Mouse (Mus musculus): ENCODE data around the gene Wdr26.

DNA sequence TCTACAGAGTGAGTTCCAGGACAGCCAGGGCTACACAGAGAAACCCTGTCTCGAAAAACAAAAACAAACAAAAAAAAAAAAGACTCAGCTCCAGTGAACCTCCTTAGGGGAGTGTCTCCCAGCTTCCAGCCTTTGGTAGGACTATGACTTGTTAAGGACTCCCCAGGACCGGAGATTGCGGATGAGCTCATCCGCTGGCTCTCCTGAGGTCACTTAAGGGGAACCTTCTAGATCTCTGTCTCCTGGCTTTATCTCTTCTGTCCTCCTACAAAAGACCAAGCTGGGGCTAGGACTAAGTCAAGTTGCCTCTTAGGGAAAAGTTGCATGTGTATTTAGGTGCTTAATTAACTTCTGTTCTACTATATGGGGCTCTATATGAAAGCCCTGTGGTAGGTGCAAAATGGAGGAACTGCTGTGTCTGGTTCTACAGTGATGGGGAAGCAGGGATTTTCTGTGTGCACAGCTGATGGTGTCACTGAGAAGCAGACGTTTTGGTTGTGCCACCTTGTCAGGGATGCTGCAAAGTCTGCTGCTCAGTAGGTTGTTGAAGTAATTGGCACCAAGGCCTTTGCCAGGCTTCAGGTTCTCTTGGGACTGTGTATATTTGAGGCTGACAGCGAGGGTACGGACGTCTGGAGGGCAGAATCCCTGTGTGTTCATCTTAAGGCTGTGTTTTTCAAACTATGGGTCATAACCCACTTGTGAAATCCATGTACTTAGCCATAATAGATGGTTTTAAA lies 2.7 kb upstream of the Wdr26 start:
- TF ChIP-seq GATA1 (IDR thresholded peaks at IDR 0.05; ENCODE audit: low read length) (no peak), TAL1 (IDR thresholded peaks at IDR 0.05; ENCODE audit: low read length) (no peak)
